Mouse (Mus musculus): ENCODE results near the gene Rfk.

Rfk gene

DNA sequence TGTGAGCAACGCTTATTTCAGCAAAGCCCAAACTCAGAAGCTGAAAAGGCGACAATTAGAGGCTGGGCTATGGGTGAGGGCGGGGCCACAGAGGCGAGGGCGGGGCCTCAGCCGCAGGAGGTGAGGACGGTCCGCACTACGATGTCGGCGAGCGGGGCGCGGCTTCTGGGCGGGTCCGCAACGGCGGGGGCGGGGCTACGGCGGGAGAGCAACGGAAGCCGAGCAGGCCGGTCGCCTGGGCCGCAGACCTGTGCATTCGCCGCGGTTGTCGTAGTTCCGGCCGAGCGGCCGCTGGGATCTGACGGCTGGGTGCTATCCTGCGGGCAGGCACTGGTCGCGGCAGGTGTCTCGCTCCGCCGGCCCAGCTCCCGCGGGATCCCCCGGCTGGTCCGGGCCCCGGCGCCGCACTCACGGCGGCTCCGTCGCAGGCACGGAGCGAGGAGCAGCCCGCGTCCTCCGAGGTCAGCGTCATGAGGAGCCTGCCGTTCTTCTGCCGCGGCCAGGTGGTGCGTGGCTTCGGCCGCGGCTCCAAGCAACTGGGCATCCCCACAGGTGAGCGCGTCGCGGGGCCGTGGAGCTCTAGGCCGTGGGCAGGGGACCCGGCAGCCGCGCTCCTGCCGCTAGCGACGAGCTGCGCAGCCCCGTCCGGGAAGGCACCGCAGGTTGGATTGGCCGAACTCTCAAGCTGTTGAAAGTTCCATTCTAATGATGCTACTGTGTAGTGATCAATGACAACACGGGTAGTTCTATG is at the start of gene Rfk:
Rfk (plus strand) TSS at position 203 of the 751 bp plus-strand sequence.
- peak; percentile 89 for DNase-seq

DNA sequence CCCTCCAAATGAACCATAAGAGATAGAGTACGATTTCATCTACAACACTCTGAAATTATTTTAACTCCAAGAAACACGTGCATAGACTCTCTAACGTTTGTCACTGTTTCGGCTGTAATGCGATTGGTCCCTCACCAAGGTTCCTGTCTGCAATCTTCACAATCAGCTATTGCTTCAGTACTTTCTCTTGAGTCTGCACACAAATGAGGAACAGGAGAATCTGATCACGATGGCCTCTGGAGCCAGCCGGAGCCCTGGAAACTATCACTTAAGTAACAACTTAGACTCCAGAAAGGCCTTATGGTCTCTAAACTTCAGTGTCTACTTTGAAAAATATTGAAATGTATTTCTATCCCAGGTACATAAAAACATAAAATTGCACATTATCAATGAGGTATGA is 49.0 kb upstream of the Rfk start:
- DNase-seq = no peak

DNA sequence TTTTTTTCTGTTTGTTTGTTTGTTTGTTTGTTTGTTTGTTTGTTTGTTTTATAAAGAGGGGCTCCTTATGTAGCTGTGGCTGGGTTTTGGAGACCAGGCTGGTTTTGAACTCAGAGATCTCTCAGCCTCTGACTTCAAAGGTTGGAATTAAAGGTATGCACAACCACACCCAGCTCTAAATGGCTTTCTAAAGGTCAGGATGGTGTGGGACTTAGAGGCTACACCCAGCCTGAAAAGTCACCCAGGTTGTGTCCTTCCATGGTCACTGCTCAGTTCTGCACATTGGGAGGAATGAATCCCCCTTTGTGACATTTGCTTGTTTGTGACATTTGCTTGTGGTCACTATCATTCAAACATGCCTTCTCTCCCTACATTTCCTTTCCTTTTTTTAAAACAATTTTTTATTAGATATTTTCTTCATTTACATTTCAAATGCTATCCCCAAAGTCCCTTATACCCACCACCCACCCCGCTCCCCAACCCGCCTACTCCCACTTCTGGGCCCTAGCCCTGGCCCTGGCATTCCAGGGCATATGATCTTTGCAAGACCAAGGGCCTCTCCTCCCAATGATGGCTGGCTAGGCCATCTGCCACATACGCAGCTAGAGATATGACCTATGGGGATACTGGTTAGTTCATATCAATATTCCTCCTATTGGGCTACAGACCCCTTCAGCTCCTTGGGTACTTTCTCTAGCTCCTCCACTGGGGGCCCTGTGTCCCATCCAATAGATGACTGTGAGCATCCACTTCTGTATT is 46.9 kb upstream of the Rfk start:
- no peak for DNase-seq

GRCm38 (mm10) chr19:17347852-17348251 is 46.0 kb upstream of the Rfk start:
- no peak for DNase-seq

- no peak for DNase-seq
Measured at GRCm38 (mm10) chr19:17353727-17354126, 40.1 kb upstream of the Rfk start.

- DNase-seq = no peak
Measured at GRCm38 (mm10) chr19:17354362-17354761, 39.5 kb upstream of the Rfk start.

- no peak for DNase-seq
Measured at GRCm38 (mm10) chr19:17354797-17355196, 39.0 kb upstream of the Rfk start.

GRCm38 (mm10) chr19:17355361-17355760 is 38.5 kb upstream of the Rfk start:
- DNase-seq = no peak

- DNase-seq = peak; percentile 67
Measured at GRCm38 (mm10) chr19:17355950-17356867, 37.6 kb upstream of the Rfk start.

DNA sequence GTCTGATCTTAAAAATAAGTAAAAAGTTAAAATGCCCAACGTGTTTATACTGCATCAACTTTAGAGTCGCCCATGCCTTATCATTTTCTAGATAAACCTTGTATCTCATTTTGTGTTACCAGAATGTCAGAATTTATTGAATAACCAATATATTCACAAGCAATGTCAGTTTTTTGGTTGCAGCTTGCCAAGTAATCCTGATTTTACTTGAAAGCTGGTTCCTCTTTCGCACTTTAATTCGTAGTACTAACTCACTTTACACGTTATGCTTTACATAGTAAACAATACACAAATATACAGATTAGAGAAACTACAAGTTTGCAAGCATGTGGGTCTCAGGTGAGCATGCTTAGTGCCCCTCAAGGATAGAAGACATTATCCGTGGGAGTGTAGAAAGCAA is 36.9 kb upstream of the Rfk start:
- DNase-seq = no peak

DNA sequence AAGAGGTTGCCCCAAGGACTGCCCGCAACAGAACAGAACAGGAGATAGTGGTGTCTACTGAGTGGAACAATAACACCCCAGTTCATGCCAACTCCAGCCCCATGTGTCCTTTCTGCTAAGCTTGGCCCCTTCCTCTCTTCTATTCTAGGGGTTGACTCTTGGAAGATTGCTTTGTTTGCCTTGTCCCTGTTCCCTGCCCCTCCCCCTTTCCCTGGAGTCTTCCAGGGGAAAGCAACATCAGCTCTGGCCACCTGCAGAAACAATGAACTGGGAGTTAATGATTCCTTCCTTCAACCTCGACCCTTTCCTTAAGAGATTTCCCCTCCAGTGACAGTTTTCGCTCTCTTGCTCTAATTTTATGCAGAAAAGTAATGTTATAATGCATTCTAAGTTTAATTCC is 36.5 kb upstream of the Rfk start:
- DNase-seq = no peak

GRCm38 (mm10) chr19:17359315-17359890 is 34.4 kb upstream of the Rfk start:
- DNase-seq = no peak

- DNase-seq = no peak
Measured at GRCm38 (mm10) chr19:17361181-17361580, 32.7 kb upstream of the Rfk start.

- DNase-seq = no peak
Measured at GRCm38 (mm10) chr19:17364741-17365140, 29.1 kb upstream of the Rfk start.

- no peak for DNase-seq
Measured at GRCm38 (mm10) chr19:17366364-17367090, 27.3 kb upstream of the Rfk start.

DNA sequence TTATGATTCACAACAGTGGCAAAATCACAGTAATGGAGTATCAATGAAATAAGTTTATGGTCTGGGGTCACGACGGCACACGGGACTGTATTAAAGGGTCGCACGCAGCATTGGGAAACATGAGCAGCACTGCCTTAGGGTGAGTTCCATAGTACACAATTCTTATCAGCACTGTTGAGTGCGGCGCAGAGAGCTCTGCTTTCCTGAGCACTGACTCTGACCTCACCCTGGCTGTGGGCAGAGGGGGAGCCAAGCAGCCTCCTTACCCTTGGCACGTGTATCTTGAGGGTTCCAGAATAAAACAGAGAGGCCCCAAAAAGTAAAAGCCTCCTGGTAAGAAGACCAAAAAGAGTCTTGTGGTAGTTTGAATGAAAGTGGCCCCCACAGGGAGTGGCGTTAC is 25.3 kb upstream of the Rfk start:
- no peak for DNase-seq

- peak; percentile 45 for DNase-seq
Measured at GRCm38 (mm10) chr19:17369581-17369980, 24.3 kb upstream of the Rfk start.

DNA sequence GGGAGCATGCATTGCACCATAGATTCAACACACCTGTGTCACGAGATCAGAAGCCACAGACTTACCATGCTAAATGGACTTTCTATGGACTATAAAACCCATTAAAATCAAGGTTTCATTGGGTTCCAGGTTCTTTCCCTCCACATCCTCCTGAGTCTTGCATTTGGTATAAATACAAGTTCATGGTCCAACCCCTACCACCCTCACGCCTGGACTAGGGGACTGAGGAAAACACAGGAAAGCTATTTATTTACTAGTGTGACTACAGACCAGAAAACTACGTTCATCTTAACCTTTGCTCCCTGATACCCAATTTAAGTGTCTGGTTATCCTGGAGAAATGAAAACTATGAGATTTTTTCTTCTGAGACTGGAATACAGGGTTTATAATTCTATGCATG is 21.1 kb upstream of the Rfk start, which contains the start of gene Gcnt1:
Gcnt1 (minus strand) TSS at position 144 of the 400 bp plus-strand sequence.
- peak; percentile 72 for DNase-seq

GRCm38 (mm10) chr19:17378845-17379244 is 15.0 kb upstream of the Rfk start:
- DNase-seq = no peak

- DNase-seq = no peak
Measured at GRCm38 (mm10) chr19:17380549-17380948, 13.3 kb upstream of the Rfk start.

- no peak for DNase-seq
Measured at GRCm38 (mm10) chr19:17382807-17383397, 10.9 kb upstream of the Rfk start.

GRCm38 (mm10) chr19:17385022-17385421 is 8.8 kb upstream of the Rfk start:
- no peak for DNase-seq
